Mouse (Mus musculus): Measurements from ENCODE around the gene Mul1. TPM values are rescaled to one million over a fixed set of nuclear protein-coding genes. Genes with fewer than 3 reads are reported as not detected.
A peak's percentile ranks its signal among the peaks of the same experiment; 100 is the strongest.

Mul1 gene
- polyA plus RNA-seq, 1 experiment from 2014 or later, result 22.3 TPM

GRCm38 (mm10) chr4:138455956-138456341 is 21.5 kb downstream of the Mul1 start:
- H3K27ac ChIP-seq (ENCODE audit: low read length), result no peak overlapping the region
- peak overlapping the region; percentile 73 for H3K9ac ChIP-seq (ENCODE audit: low read length)
- H3K27me3 ChIP-seq (ENCODE audit: control insufficient read depth, insufficient read depth, low read length), result peaks cover 64% of the 10 kb centered on the region
- peak overlapping the region; percentile 96 for H3K4me2 ChIP-seq (ENCODE audit: low read depth, low read length)
- peak overlapping the region; percentile 60 for H3K4me3 ChIP-seq (ENCODE audit: low read length)
- no peaks in the 10 kb centered on the region for H3K9me3 ChIP-seq (replicated peaks; ENCODE audit: control insufficient read depth, low read length)
- peaks cover 5% of the 10 kb centered on the region; the same call in 1 of the 2 replicates for H3K4me1 ChIP-seq (ENCODE audit: control insufficient read depth, insufficient read depth, low read length)
- no peak for ATAC-seq (replicated peaks; ENCODE audit: extremely low read depth, insufficient read depth, low FRiP score)
- 3% methylated on average over 17 of the region's 17 CpGs for WGBS
- H3K36me3 ChIP-seq (ENCODE audit: control insufficient read depth, insufficient read depth), result no peaks in the 10 kb centered on the region

GRCm38 (mm10) chr4:138456536-138456935 is 22.1 kb downstream of the Mul1 start:
- peaks cover 58% of the 10 kb centered on the region for H3K27me3 ChIP-seq (ENCODE audit: control insufficient read depth, insufficient read depth, low read length)
- 0 out of 2 replicates have a peak, but pooled peaks cover 2% of the 10 kb centered on the region for H3K9me3 ChIP-seq (replicated peaks; ENCODE audit: control insufficient read depth, low read length)

GRCm38 (mm10) chr4:138457091-138457490 is 22.6 kb downstream of the Mul1 start:
- no peak overlapping the region for H3K4me2 ChIP-seq (ENCODE audit: low read depth, low read length)
- no peak overlapping the region for H3K4me3 ChIP-seq (ENCODE audit: low read length)
- peaks cover 56% of the 10 kb centered on the region for H3K27me3 ChIP-seq (ENCODE audit: control insufficient read depth, insufficient read depth, low read length)
- no peak overlapping the region for H3K9ac ChIP-seq (ENCODE audit: low read length)
- H3K4me1 ChIP-seq (ENCODE audit: control insufficient read depth, insufficient read depth, low read length), result peaks cover 5% of the 10 kb centered on the region; the same call in 1 of the 2 replicates
- 0 out of 2 replicates have a peak, but pooled peaks cover 2% of the 10 kb centered on the region for H3K9me3 ChIP-seq (replicated peaks; ENCODE audit: control insufficient read depth, low read length)
- H3K27ac ChIP-seq (ENCODE audit: low read length), result no peak overlapping the region
- WGBS, result 59% methylated on average over 4 of the region's 4 CpGs
- ATAC-seq (replicated peaks; ENCODE audit: extremely low read depth, insufficient read depth, low FRiP score), result no peak
- H3K36me3 ChIP-seq (ENCODE audit: control insufficient read depth, insufficient read depth), result no peaks in the 10 kb centered on the region

More at GRCm38 (mm10) chr4:138456536-138456935, 22.1 kb downstream of the Mul1 start:
- no peak for ATAC-seq (replicated peaks; ENCODE audit: extremely low read depth, insufficient read depth, low FRiP score)
- peaks cover 5% of the 10 kb centered on the region; the same call in 1 of the 2 replicates for H3K4me1 ChIP-seq (ENCODE audit: control insufficient read depth, insufficient read depth, low read length)
- no peaks in the 10 kb centered on the region for H3K36me3 ChIP-seq (ENCODE audit: control insufficient read depth, insufficient read depth)
- no peak overlapping the region for H3K27ac ChIP-seq (ENCODE audit: low read length)
- WGBS, result 14% methylated on average over 8 of the region's 8 CpGs
- H3K9ac ChIP-seq (ENCODE audit: low read length), result no peak overlapping the region
- H3K4me2 ChIP-seq (ENCODE audit: low read depth, low read length), result peak overlapping the region; percentile 96
- peak overlapping the region; percentile 60 for H3K4me3 ChIP-seq (ENCODE audit: low read length)

- H3K9ac ChIP-seq (ENCODE audit: low read length), result no peak overlapping the region
- H3K9me3 ChIP-seq (replicated peaks; ENCODE audit: control insufficient read depth, low read length), result 0 out of 2 replicates have a peak, but pooled peaks cover 2% of the 10 kb centered on the region
- no peak overlapping the region for H3K27ac ChIP-seq (ENCODE audit: low read length)
- no peak overlapping the region for H3K4me2 ChIP-seq (ENCODE audit: low read depth, low read length)
- no peak overlapping the region for H3K4me3 ChIP-seq (ENCODE audit: low read length)
- peaks cover 8% of the 10 kb centered on the region for H3K4me1 ChIP-seq (ENCODE audit: control insufficient read depth, insufficient read depth, low read length)
- ATAC-seq (replicated peaks; ENCODE audit: extremely low read depth, insufficient read depth, low FRiP score), result no peak
- H3K27me3 ChIP-seq (ENCODE audit: control insufficient read depth, insufficient read depth, low read length), result peaks cover 45% of the 10 kb centered on the region
- H3K36me3 ChIP-seq (ENCODE audit: control insufficient read depth, insufficient read depth), result no peaks in the 10 kb centered on the region
- WGBS, result 76% methylated on average over 7 of the region's 7 CpGs
Observed at GRCm38 (mm10) chr4:138458171-138458570, 23.7 kb downstream of the Mul1 start.

GRCm38 (mm10) chr4:138458735-138459440 is 24.4 kb downstream of the Mul1 start:
- H3K4me1 ChIP-seq (ENCODE audit: control insufficient read depth, insufficient read depth, low read length), result peaks cover 10% of the 10 kb centered on the region
- 54% methylated on average over 5 of the region's 5 CpGs for WGBS
- no peak overlapping the region for H3K27ac ChIP-seq (ENCODE audit: low read length)
- no peaks in the 10 kb centered on the region for H3K36me3 ChIP-seq (ENCODE audit: control insufficient read depth, insufficient read depth)
- no peak for ATAC-seq (replicated peaks; ENCODE audit: extremely low read depth, insufficient read depth, low FRiP score)
- H3K9me3 ChIP-seq (replicated peaks; ENCODE audit: control insufficient read depth, low read length), result 0 out of 2 replicates have a peak, but pooled peaks cover 2% of the 10 kb centered on the region
- H3K27me3 ChIP-seq (ENCODE audit: control insufficient read depth, insufficient read depth, low read length), result peaks cover 38% of the 10 kb centered on the region
- no peak overlapping the region for H3K9ac ChIP-seq (ENCODE audit: low read length)
- H3K4me2 ChIP-seq (ENCODE audit: low read depth, low read length), result no peak overlapping the region
- no peak overlapping the region for H3K4me3 ChIP-seq (ENCODE audit: low read length)

DNA sequence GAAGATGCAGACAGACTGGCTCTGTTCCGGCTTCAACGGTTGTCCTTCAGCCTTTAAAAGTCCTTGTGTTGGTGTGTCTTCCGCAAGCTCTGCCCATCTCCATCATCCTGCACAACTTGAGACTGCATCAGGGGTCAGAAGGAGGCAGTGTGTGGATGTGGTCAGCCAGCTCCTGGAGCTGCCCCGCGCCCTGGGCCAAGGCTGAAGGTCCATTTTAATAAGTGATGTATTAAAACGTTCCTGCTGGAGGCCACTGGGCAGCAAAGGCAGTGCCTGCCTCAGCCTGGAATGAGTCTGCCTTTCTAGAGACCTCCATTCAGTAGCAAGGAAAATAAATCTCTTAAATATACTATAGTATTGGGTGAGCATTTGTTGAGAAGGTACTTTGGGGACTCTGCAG is 25.3 kb downstream of the Mul1 start:
- H3K27me3 ChIP-seq (ENCODE audit: control insufficient read depth, insufficient read depth, low read length), result peaks cover 38% of the 10 kb centered on the region
- 68% methylated on average over 6 of the region's 6 CpGs for WGBS
- no peak overlapping the region for H3K27ac ChIP-seq (ENCODE audit: low read length)
- no peak overlapping the region for H3K4me3 ChIP-seq (ENCODE audit: low read length)
- no peaks in the 10 kb centered on the region for H3K36me3 ChIP-seq (ENCODE audit: control insufficient read depth, insufficient read depth)
- no peak overlapping the region for H3K9ac ChIP-seq (ENCODE audit: low read length)
- H3K4me2 ChIP-seq (ENCODE audit: low read depth, low read length), result no peak overlapping the region
- H3K9me3 ChIP-seq (replicated peaks; ENCODE audit: control insufficient read depth, low read length), result 0 out of 2 replicates have a peak, but pooled peaks cover 2% of the 10 kb centered on the region
- peaks cover 18% of the 10 kb centered on the region for H3K4me1 ChIP-seq (ENCODE audit: control insufficient read depth, insufficient read depth, low read length)
- no peak for ATAC-seq (replicated peaks; ENCODE audit: extremely low read depth, insufficient read depth, low FRiP score)

DNA sequence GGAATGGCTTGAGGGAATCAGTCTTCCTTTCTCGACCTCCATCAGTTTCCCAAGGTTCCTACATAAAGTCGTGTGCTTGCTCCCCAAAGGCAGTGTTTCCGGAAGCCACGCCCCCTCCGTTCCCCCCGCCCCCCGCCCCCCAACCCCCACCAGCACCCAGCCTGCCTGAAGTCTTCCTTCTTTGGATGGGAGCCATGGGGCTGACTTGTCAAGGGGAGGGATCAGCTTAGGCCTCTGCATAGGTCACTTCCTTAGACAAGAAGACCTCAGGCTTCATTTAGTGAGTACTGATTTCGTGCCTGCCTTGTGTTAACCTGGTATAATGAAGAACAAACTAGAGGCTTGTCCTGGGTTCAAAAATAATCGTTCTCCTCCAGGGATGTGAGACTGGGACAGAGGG is 26.4 kb downstream of the Mul1 start:
- Histone ChIP-seq H3K4me3 (ENCODE audit: low read length) (no peak overlapping the region), H3K9ac (ENCODE audit: low read length) (no peak overlapping the region), H3K9me3 (replicated peaks; ENCODE audit: control insufficient read depth, low read length) (0 out of 2 replicates have a peak, but pooled peaks cover 2% of the 10 kb centered on the region), H3K27ac (ENCODE audit: low read length) (no peak overlapping the region), H3K27me3 (ENCODE audit: control insufficient read depth, insufficient read depth, low read length) (peaks cover 43% of the 10 kb centered on the region), H3K4me2 (ENCODE audit: low read depth, low read length) (no peak overlapping the region), H3K36me3 (ENCODE audit: control insufficient read depth, insufficient read depth) (no peaks in the 10 kb centered on the region), H3K4me1 (ENCODE audit: control insufficient read depth, insufficient read depth, low read length) (peaks cover 18% of the 10 kb centered on the region)
- no peak for ATAC-seq (replicated peaks; ENCODE audit: extremely low read depth, insufficient read depth, low FRiP score)
- 15% methylated on average over 9 of the region's 9 CpGs for WGBS

- Histone ChIP-seq H3K27ac (ENCODE audit: low read length) (no peak overlapping the region), H3K36me3 (ENCODE audit: control insufficient read depth, insufficient read depth) (no peaks in the 10 kb centered on the region), H3K4me3 (ENCODE audit: low read length) (no peak overlapping the region), H3K27me3 (ENCODE audit: control insufficient read depth, insufficient read depth, low read length) (peaks cover 45% of the 10 kb centered on the region), H3K4me2 (ENCODE audit: low read depth, low read length) (no peak overlapping the region), H3K9me3 (replicated peaks; ENCODE audit: control insufficient read depth, low read length) (0 out of 2 replicates have a peak, but pooled peaks cover 2% of the 10 kb centered on the region), H3K9ac (ENCODE audit: low read length) (no peak overlapping the region), H3K4me1 (ENCODE audit: control insufficient read depth, insufficient read depth, low read length) (peaks cover 18% of the 10 kb centered on the region)
- ATAC-seq (replicated peaks; ENCODE audit: extremely low read depth, insufficient read depth, low FRiP score), result no peak
- WGBS, result 93% methylated on average over 5 of the region's 5 CpGs
Observed at GRCm38 (mm10) chr4:138461471-138461870, 27.0 kb downstream of the Mul1 start.
